Mouse (Mus musculus) midbrain, embryonic 13.5 days (tissue): Measurements from ENCODE around the gene Lrrc72. TPM values are rescaled to one million over a fixed set of nuclear protein-coding genes. Genes with fewer than 3 reads are reported as not detected.

ENCODE experiments used
- ATAC-seq: fragments of 200-750 bp; cut with Nextera tagmentation; 2 replicates; pipeline ENCODE4 v1.8.0; 2017; ENCODE audit warnings: mild to moderate bottlenecking, moderate TSS enrichment, moderate library complexity
- H3K27ac ChIP-seq: fragments of 300-500 bp; sonication (generic); 2 replicates; pipeline ENCODE4 v1.5.1; 2015; ENCODE audit warnings: inconsistent platforms, mild to moderate bottlenecking, moderate library complexity
- H3K27me3 ChIP-seq: fragments of 300-500 bp; sonication (generic); 2 replicates; pipeline ENCODE4 v1.6.1; 2015; ENCODE audit warnings: mild to moderate bottlenecking, inconsistent platforms
- H3K36me3 ChIP-seq: fragments of 300-500 bp; sonication (generic); 2 replicates; pipeline ENCODE4 v1.6.1; 2015; ENCODE audit warnings: mild to moderate bottlenecking, inconsistent platforms
- H3K4me1 ChIP-seq: fragments of 300-500 bp; sonication (generic); replicated peaks from 2 replicates; pipeline ENCODE4 v1.6.1; 2015; ENCODE audit warnings: inconsistent platforms
- H3K4me2 ChIP-seq: fragments of 300-500 bp; sonication (generic); replicated peaks from 2 replicates; pipeline ENCODE4 v1.6.1; 2015; ENCODE audit warnings: moderate library complexity, mild to moderate bottlenecking, inconsistent platforms
- H3K4me3 ChIP-seq: fragments of 300-500 bp; sonication (generic); replicated peaks from 2 replicates; pipeline ENCODE4 v1.5.1; 2015; ENCODE audit warnings: mild to moderate bottlenecking, inconsistent platforms
- H3K9ac ChIP-seq: fragments of 300-500 bp; sonication (generic); replicated peaks from 2 replicates; pipeline ENCODE4 v1.6.1; 2015; ENCODE audit warnings: mild to moderate bottlenecking, inconsistent platforms
- H3K9me3 ChIP-seq: fragments of 300-500 bp; sonication (generic); 2 replicates; pipeline ENCODE4 v1.6.1; 2016; ENCODE audit warnings: mild to moderate bottlenecking, inconsistent platforms
- WGBS: fragments of 180-500 bp; shearing (Covaris S2); methylation state at CpG from one replicate; pipeline ENCODE4 v1.1.7; 2015; 5-methylcytosine and 5-hydroxymethylcytosine counted together
- polyA plus RNA-seq: library from polyadenylated mRNA; unstranded; fragments of >200 nt; fragmentation: Nextera tagmentation; extraction: Ambion mirVana; gene quantifications from 2 replicates; pipeline ENCODE4 v1.2.1, GENCODE M21; 2015

Lrrc72 gene
- not detected in 2 replicates for polyA plus RNA-seq

- WGBS, result 97% methylated on average over 9 of the region's 9 CpGs
- no peak for ATAC-seq
- Histone ChIP-seq H3K36me3 (no peaks in the 10 kb centered on the region), H3K27ac (no peak within 1 kb of the TSS), H3K9ac (no peak within 1 kb of the TSS), H3K27me3 (no peaks in the 10 kb centered on the region), H3K4me2 (no peak within 1 kb of the TSS), H3K4me1 (no peaks in the 10 kb centered on the region), H3K9me3 (no peaks in the 10 kb centered on the region), H3K4me3 (no peak within 1 kb of the TSS)
Observed at GRCm38 (mm10) chr12:36253298-36253697, at the start of gene Lrrc72. Gene Lrrc72 (minus strand): TSS chr12:36253398.

- Histone ChIP-seq H3K36me3 (no peaks in the 10 kb centered on the region), H3K9me3 (no peaks in the 10 kb centered on the region), H3K4me3 (no peak overlapping the region), H3K4me2 (no peak overlapping the region), H3K4me1 (no peaks in the 10 kb centered on the region), H3K9ac (no peak overlapping the region), H3K27me3 (no peaks in the 10 kb centered on the region), H3K27ac (no peak overlapping the region)
- WGBS, result 82% methylated on average over 12 of the region's 12 CpGs
- no peak for ATAC-seq
Observed at GRCm38 (mm10) chr12:36302326-36302725, 49.1 kb upstream of the Lrrc72 start.

GRCm38 (mm10) chr12:36291346-36291745 lies 38.1 kb upstream of the Lrrc72 start:
- Histone ChIP-seq H3K4me2 (no peak overlapping the region), H3K9me3 (no peaks in the 10 kb centered on the region), H3K36me3 (no peaks in the 10 kb centered on the region), H3K27me3 (no peaks in the 10 kb centered on the region), H3K4me3 (no peak overlapping the region), H3K9ac (no peak overlapping the region), H3K4me1 (no peaks in the 10 kb centered on the region), H3K27ac (no peak overlapping the region)
- ATAC-seq, result no peak
- 83% methylated on average over 6 of the region's 6 CpGs for WGBS

GRCm38 (mm10) chr12:36290465-36290864 lies 37.3 kb upstream of the Lrrc72 start:
- no peak for ATAC-seq
- Histone ChIP-seq H3K4me3 (no peak overlapping the region), H3K4me1 (no peaks in the 10 kb centered on the region), H3K4me2 (no peak overlapping the region), H3K27me3 (no peaks in the 10 kb centered on the region), H3K27ac (no peak overlapping the region), H3K9me3 (no peaks in the 10 kb centered on the region), H3K36me3 (no peaks in the 10 kb centered on the region), H3K9ac (no peak overlapping the region)
- 81% methylated on average over 4 of the region's 4 CpGs for WGBS

GRCm38 (mm10) chr12:36289634-36290033 lies 36.4 kb upstream of the Lrrc72 start:
- no peaks in the 10 kb centered on the region for H3K36me3 ChIP-seq
- WGBS, result 89% methylated on average over 8 of the region's 8 CpGs

GRCm38 (mm10) chr12:36274823-36275222 lies 21.6 kb upstream of the Lrrc72 start:
- 87% methylated on average over 3 of the region's 3 CpGs for WGBS
- Histone ChIP-seq H3K4me1 (no peaks in the 10 kb centered on the region), H3K9me3 (no peaks in the 10 kb centered on the region), H3K4me3 (no peak overlapping the region), H3K36me3 (no peaks in the 10 kb centered on the region), H3K4me2 (no peak overlapping the region), H3K9ac (no peak overlapping the region), H3K27me3 (no peaks in the 10 kb centered on the region), H3K27ac (no peak overlapping the region)
- no peak for ATAC-seq

More at GRCm38 (mm10) chr12:36289634-36290033, 36.4 kb upstream of the Lrrc72 start:
- Histone ChIP-seq H3K27me3 (no peaks in the 10 kb centered on the region), H3K27ac (no peak overlapping the region), H3K4me3 (no peak overlapping the region), H3K9ac (no peak overlapping the region), H3K4me1 (no peaks in the 10 kb centered on the region), H3K4me2 (no peak overlapping the region), H3K9me3 (no peaks in the 10 kb centered on the region)
- ATAC-seq, result no peak

GRCm38 (mm10) chr12:36267670-36268246 lies 14.6 kb upstream of the Lrrc72 start:
- Histone ChIP-seq H3K4me2 (no peak overlapping the region), H3K9ac (no peak overlapping the region), H3K36me3 (no peaks in the 10 kb centered on the region), H3K27ac (no peak overlapping the region), H3K4me1 (no peaks in the 10 kb centered on the region), H3K4me3 (no peak overlapping the region), H3K27me3 (no peaks in the 10 kb centered on the region), H3K9me3 (no peaks in the 10 kb centered on the region)
- 93% methylated on average over 8 of the region's 8 CpGs for WGBS
- no peak for ATAC-seq

- no peaks in the 10 kb centered on the region for H3K27me3 ChIP-seq
- no peak overlapping the region for H3K9ac ChIP-seq
- no peak overlapping the region for H3K4me3 ChIP-seq
- H3K4me2 ChIP-seq, result no peak overlapping the region
- no peaks in the 10 kb centered on the region for H3K36me3 ChIP-seq
- no peak for ATAC-seq
- 76% methylated on average over 11 of the region's 11 CpGs for WGBS
- no peak overlapping the region for H3K27ac ChIP-seq
- H3K4me1 ChIP-seq, result no peaks in the 10 kb centered on the region
- no peaks in the 10 kb centered on the region for H3K9me3 ChIP-seq
Observed at GRCm38 (mm10) chr12:36262116-36262721, 9.0 kb upstream of the Lrrc72 start.

GRCm38 (mm10) chr12:36255413-36255812 lies 2.2 kb upstream of the Lrrc72 start:
- ATAC-seq, result no peak
- Histone ChIP-seq H3K27ac (no peak overlapping the region), H3K27me3 (no peaks in the 10 kb centered on the region), H3K36me3 (no peaks in the 10 kb centered on the region), H3K9me3 (no peaks in the 10 kb centered on the region), H3K4me2 (no peak overlapping the region), H3K4me3 (no peak overlapping the region), H3K9ac (no peak overlapping the region), H3K4me1 (no peaks in the 10 kb centered on the region)
- 64% methylated on average over 5 of the region's 5 CpGs for whole genome bisulfite sequencing

- ATAC-seq, result no peak
- Histone ChIP-seq H3K27me3 (no peaks in the 10 kb centered on the region), H3K4me1 (no peaks in the 10 kb centered on the region), H3K9ac (no peak overlapping the region), H3K4me3 (no peak overlapping the region), H3K9me3 (no peaks in the 10 kb centered on the region), H3K27ac (no peak overlapping the region), H3K36me3 (no peaks in the 10 kb centered on the region), H3K4me2 (no peak overlapping the region)
- 85% methylated on average over 3 of the region's 3 CpGs for WGBS
Observed at GRCm38 (mm10) chr12:36241171-36241570, 12.0 kb downstream of the Lrrc72 start.

GRCm38 (mm10) chr12:36231386-36231785 lies 21.8 kb downstream of the Lrrc72 start:
- H3K36me3 ChIP-seq, result no peaks in the 10 kb centered on the region
- H3K9ac ChIP-seq, result no peak overlapping the region
- no peaks in the 10 kb centered on the region for H3K9me3 ChIP-seq
- no peaks in the 10 kb centered on the region for H3K27me3 ChIP-seq
- H3K27ac ChIP-seq, result no peak overlapping the region
- no peaks in the 10 kb centered on the region for H3K4me1 ChIP-seq
- H3K4me2 ChIP-seq, result no peak overlapping the region
- ATAC-seq, result no peak
- no peak overlapping the region for H3K4me3 ChIP-seq
- 90% methylated on average over 2 of the region's 2 CpGs for WGBS

- H3K4me3 ChIP-seq, result no peak overlapping the region
- H3K36me3 ChIP-seq, result no peaks in the 10 kb centered on the region
- no peak overlapping the region for H3K9ac ChIP-seq
- ATAC-seq, result no peak
- no peak overlapping the region for H3K27ac ChIP-seq
- H3K4me1 ChIP-seq, result no peaks in the 10 kb centered on the region
- H3K27me3 ChIP-seq, result no peaks in the 10 kb centered on the region
- H3K9me3 ChIP-seq, result no peaks in the 10 kb centered on the region
- H3K4me2 ChIP-seq, result no peak overlapping the region
- WGBS, result 70% methylated on average over 4 of the region's 4 CpGs
Observed at GRCm38 (mm10) chr12:36224392-36224791, 28.8 kb downstream of the Lrrc72 start.

- Histone ChIP-seq H3K9ac (no peak overlapping the region), H3K4me3 (no peak overlapping the region), H3K4me2 (no peak overlapping the region), H3K36me3 (no peaks in the 10 kb centered on the region), H3K9me3 (no peaks in the 10 kb centered on the region), H3K4me1 (no peaks in the 10 kb centered on the region), H3K27me3 (0 out of 2 replicates have a peak, but pooled peaks cover 4% of the 10 kb centered on the region), H3K27ac (no peak overlapping the region)
- WGBS, result 80% methylated on average over 10 of the region's 10 CpGs
- no peak for ATAC-seq
Observed at GRCm38 (mm10) chr12:36216905-36217304, 36.3 kb downstream of the Lrrc72 start.
